Mouse (Mus musculus): ENCODE data around the gene Lsamp. TPM values are rescaled to one million over a fixed set of nuclear protein-coding genes. Genes with fewer than 3 reads are reported as not detected.

The Lsamp gene
- total RNA-seq, 4 experiments from 2014 or later: 0.17 to 0.43 (median 0.28) TPM

DNA sequence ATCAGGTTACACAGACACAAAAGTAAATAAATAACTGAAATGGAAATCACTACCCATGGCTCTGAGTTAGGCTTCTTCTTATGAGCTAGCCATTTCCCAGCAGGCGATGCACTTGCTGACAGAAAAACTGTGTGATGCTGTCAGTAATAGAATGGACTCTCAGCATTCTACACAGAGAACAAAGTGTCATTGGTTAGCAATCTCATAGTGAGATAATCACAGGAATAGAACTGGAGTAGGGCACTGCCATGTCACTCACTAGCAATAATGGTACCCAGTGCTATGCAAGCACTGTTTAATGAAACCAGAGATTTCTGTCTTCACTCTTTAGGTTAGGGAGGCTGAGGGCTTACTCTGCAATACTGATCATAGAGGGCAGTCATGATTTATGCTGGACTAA is 669.3 kb downstream of the Lsamp start:
- DNase-seq (ENCODE audit: low spot score in 2 of 2): no peak

DNA sequence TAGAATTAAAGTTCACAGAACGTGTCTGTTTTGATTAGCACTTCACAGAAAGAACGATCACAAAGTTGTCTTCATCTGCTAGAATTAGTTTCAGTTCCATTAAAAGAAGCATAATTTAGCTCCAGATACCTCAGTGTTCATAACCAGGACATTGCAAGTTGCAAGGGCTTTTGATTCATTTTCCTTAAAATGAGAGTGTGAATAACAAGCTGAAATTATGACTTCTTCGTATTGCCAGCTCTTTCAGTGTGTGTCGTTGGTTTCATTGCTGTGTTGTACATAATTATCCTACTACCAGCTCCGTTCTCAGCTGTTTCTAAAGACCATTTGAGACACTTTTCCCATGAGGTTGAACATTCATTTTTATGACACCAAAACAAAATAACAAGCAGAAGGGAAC is 672.2 kb downstream of the Lsamp start:
- no peak for DNase-seq (ENCODE audit: low spot score in 2 of 2)

DNA sequence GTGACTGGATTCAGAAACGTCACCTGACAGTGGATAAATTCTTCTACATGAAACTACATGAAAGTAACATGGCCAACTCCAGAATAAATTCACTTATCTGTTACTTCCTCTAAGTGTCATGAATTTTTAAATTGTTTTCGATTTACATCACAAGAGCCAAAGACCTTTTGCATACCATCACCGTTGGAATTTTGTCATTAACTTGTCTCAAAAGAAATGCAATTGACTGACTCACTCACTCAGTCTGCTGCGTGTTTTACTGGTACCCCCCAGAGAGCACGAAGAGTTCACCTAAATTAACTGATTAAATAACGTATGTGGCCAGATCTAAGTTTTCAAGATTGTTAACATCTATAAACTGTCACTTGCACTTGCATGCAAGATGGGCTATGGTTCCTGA is 672.7 kb downstream of the Lsamp start:
- DNase-seq (ENCODE audit: low spot score in 2 of 2): no peak

DNA sequence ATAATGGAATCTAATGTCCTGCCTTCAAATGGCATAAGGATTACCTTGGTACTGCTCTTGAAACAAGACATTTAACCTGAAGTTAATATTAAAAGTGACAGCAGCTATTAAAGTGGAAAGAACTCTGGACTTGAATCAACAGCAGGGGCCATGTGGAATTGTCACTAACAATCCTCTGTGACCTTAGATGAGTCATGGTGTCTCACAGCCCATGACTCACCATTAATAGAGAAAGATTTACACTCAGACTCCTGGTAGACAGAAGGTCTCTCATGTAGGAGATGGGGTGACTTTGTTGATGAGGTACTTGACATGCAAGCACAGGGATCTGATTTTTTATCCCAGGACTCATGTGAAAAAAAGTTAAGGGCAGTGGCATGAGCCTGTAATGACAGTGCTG is 701.4 kb downstream of the Lsamp start:
- DNase-seq (ENCODE audit: low spot score in 2 of 2): no peak

DNA sequence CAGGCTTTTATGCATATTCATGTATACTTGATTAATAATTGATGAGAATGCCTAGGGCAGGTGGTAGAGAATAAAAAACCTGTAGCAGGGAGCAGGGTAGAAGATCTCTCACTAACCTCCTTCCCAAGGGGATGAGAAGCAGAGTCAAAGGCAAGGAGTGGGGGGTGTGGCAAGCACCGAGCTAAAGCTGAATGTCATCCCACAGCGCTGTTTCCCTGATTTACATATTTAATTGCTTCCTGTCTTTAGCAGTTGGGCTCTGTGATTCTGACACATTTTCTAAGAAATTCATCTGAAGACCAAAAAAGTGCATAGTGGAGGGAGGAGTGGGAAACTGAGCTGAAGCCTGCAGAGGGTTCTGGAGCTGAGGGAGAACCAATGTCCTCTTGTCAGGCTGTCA is 708.1 kb downstream of the Lsamp start:
- no peak for DNase-seq (ENCODE audit: low spot score in 2 of 2)

DNA sequence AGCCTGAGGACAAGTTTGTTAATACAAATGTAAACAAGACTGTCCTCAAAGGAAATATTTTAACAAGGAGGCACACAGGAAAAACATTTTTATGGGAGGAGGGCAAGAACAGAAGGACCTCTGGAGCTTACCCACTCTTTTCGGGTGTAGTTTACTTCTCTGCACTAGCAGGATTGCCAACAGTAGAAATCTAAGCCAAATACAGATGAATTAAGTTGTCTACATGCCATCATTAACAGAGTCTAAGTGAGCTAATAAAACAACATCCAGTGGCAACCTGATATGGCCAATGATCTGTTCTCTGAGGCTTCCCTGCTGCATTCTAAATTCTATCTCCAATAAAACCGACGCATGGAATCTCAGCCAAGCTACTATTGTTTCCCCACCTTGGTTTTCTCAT is 713.1 kb downstream of the Lsamp start:
- DNase-seq (ENCODE audit: low spot score in 2 of 2): no peak

DNA sequence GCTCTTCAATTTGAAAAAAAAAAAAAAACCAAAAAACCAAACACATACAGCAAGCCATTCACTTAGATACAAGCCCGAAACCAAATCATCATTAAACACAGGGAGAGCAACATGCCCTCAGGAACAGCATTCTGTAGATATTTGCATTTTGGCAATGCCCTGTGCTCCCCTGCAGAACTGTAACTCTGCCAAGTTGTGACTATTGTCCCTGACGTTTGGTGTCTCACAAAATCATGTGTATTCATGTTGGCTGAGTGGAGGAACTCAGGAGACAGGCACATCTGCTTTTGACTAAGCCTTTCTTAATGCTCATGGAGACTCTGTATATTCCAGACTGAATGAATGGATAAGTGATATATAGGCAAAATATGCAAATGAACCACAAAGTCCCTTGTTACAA is 724.4 kb downstream of the Lsamp start:
- DNase-seq (ENCODE audit: low spot score in 2 of 2): no peak

DNA sequence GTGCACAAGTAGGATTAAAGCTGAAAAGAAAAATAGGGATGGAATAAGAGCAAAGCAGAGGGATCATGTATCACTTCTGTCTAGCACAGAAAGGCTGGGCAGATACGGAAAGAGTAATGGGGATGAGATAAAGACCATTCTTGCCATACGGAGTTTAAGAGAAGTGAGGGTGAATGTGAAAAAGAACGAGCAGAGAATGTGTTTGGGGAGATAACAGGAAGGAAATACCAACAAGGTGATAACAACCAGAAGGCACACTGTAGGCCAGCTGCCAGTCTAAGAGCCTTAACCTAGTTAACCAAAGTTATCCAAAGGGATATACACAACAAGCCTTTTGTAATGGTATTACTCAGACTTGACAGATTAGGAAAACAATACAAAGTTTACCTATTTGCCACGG is 725.4 kb downstream of the Lsamp start:
- DNase-seq (ENCODE audit: low spot score in 2 of 2): no peak

DNA sequence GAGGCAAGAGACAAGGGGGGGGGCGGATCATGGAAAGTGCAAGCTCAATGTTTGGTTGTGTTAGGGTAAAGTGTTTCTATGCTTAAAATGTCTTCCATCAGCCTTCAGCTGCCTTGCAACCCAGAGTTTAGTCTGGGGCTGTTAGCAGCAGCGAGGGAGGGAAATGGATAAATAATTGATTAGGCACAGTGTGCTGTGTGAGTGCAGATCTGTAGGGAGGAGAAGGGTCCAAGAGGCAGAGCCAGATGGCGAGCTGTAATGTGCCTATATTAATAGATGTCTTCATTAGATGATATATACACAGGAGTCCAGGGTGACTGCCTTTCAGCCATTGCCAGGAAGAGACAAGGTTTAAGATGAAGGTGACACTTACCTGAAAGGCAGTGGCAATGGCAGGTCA is 725.9 kb downstream of the Lsamp start:
- no peak for DNase-seq (ENCODE audit: low spot score in 2 of 2)

DNA sequence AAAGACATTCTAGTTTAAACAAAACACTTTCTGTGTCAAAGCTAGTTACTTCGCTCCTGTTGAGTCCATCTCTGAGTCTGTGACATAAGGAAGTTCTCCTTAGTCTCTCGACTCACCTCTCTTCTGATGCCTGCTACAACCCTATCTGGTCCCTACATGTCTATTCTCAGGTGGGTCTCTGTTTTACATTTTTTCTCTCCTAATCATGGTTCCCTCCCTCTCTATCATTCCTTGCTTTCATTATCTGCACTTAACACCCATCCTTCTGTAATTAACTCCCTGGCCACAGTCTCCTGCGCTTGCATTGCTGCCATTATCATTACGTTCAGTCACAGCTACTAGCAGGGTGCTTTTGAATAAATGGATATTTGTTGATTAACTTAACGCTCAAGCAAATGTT is 726.3 kb downstream of the Lsamp start:
- DNase-seq (ENCODE audit: low spot score in 2 of 2): no peak

DNA sequence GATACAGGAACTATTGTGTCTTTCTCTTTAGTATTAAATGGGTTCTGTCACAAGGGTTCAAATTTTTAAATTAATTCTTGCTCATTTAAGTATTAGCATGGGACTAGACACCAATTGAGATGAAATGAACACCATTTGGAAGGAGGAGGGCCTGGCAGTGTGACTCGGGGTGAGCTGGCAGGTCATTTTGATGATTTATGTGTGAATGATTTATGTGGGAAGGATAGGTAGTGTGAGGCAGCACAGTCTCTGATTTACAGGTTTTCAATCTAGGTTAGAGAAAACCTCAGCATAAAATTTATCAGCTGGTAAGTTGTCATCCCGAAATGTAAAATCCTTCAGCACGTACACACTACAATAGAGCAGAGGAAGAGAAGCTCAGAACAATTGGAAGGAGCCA is 729.6 kb downstream of the Lsamp start:
- DNase-seq (ENCODE audit: low spot score in 2 of 2): no peak

DNA sequence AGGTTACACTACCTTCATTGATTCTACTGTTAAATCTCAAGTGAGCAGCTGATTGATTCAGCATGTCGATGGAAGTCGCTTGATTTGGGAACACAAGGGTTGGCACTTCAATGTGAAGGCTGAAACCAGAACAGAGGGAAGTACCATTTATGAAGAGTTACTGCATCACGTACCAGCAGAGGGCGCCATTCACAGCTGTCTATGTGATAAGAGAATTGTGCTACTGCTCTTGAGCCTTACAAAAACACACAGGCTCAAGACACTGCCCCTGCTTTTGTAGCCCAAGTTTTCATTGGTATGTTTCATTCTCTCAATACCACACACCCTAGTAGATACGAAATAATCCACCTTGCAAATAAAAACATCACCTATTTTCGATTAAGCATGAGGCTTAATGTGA is 754.9 kb downstream of the Lsamp start:
- DNase-seq (ENCODE audit: low spot score in 2 of 2): peak in 1 of 2 experiments; percentile 6

DNA sequence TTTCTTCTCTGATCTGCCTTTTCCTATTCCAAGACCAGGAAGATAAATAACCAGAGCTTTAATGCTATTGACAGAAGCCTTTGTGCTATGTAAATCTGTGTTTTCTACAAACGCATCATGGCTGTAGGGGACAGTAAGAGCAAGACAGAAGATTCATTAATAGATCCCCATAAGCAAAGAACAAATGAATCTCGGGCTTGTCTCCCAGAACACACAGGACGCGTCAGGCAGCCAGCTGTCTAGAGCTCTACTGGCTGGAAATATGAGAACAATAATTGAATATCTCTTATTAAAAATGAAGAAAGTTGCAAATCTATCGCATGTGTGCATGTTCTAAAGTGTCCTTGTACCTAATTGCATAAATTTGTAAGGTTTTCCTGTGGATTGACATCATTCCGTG is 755.6 kb downstream of the Lsamp start:
- DNase-seq (ENCODE audit: low spot score in 2 of 2): no peak

DNA sequence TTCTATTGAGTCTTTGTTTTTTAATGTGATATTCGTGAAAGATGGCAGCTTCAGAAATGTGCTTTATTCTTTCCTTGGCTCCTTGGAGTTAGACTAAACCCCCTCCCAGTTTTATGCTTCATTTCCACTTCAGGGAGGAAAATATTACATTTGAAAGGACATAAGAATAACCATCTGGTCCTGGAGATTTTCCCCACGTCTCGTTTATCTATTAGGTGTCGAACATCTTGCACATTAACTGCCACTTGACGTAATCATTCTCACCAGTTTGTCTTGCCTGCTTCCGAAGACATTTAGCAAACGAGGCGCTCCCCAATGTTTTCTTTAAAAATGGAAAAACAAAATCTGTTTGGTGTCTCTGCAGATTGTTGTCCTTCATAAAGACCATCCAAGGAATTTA is 756.1 kb downstream of the Lsamp start:
- no peak for DNase-seq (ENCODE audit: low spot score in 2 of 2)

DNA sequence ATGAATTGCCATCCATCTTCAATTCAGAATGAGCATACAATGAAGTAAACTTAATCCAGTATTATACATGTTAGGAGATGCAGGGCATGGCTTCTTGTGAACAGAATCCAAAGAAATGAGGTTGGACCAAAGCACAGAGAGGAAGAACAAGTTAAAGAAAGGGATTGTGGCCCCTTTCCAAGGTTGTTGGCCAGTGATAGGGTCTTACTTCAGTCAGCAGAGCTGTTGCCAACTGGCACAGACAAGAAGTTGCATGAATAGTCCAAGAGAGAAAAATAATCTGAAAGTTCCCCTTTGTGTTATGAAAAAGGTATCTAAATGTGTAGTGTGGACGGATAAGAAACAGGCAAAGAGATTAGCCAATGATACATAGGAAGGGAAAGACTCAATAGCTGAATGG is 843.0 kb downstream of the Lsamp start:
- DNase-seq (ENCODE audit: low spot score in 2 of 2): no peak

DNA sequence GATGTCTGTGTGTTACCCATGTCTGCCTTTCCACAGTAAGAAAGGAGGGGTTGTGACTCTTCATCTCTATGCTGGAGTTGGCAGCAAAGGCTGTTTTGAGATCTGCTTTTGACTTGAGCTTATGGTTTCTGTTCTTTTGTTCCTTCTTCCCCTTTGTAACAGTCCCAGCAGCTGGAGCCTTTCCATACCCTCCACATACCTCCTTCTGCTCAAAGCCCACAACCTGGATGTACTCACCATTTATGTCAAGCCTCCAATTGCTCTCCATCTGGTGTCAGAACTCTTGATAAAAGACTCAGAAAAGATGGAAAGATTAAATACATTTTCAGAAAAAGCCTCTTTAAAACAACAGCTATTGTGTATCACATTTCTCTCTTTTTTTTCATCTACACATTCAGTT is 847.4 kb downstream of the Lsamp start:
- DNase-seq (ENCODE audit: low spot score in 2 of 2): no peak

DNA sequence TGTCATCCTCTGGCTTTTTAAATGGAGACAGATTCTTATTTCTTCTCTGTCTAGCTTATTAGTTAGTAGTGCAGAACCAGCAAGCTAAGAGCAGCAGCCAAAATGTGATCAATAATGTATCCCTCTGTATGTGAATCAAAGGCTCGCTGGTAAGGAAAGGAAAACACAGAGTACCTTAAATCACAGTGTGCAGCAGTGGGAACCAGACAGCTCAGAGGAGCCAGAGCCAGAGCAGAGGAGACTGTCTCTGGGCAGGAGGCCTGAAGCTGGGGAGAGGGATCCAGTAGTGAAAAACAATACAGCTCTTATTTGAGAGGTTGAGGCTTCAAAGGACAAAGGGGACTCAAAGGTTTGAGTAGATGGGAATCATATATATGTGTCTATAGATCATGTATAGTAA is 857.6 kb downstream of the Lsamp start:
- no peak for DNase-seq (ENCODE audit: low spot score in 2 of 2)

DNA sequence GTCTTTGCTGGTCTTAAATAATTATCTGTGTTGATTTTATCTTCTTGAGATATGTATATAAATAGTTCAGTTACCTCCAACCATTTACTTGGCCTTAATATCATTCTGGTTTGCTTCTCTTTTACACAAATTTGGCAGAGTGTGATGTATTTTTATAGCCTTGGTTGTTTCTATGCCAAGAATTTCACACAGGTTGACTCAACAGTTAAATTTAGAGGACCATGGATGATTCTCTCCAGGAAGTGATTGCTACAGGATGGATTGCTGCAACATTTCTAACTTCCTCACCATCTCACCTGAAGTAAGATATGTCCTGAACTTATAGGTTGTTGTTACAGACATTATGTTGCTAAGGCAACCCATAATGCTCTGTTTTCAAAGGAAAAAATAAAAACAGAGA is 882.6 kb downstream of the Lsamp start:
- no peak for DNase-seq (ENCODE audit: low spot score in 2 of 2)

DNA sequence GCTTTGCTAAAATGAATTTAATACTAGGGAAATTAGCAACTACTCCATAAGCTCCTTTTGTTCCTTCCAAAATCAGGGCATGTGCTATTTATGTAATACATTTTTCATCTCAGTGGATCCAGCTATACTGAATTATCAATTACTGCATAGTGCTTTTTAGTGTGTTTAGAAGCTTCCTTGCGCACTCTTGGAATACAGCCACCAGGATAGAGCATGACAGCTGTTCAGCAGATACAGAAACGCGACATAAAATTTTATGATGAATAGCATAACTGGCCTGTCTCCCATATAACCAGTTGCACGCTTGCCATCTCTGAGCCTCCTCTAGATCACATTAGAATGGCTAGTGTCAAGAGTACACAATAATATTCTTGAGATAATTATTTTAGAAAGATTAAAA is 894.1 kb downstream of the Lsamp start:
- no peak for DNase-seq (ENCODE audit: low spot score in 2 of 2)

DNA sequence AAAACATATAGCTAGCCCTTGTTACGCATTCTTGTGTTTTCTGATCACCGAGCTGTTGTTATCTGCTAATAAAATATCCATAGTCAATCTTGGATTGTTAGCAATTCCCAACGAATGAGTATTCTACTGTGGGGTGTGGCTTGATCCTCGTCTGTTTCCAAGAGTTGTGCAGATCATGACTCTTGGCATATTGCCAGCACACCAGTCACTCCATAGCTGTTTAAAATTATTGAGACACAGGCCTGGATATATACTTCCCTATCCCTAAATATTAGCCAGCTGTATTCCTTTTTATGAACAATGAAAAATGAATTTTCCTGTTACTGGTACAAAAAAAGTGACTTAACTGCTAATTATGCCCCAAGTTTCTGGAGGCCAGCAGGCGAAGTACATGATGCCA is 897.8 kb downstream of the Lsamp start:
- DNase-seq (ENCODE audit: low spot score in 2 of 2): no peak

DNA sequence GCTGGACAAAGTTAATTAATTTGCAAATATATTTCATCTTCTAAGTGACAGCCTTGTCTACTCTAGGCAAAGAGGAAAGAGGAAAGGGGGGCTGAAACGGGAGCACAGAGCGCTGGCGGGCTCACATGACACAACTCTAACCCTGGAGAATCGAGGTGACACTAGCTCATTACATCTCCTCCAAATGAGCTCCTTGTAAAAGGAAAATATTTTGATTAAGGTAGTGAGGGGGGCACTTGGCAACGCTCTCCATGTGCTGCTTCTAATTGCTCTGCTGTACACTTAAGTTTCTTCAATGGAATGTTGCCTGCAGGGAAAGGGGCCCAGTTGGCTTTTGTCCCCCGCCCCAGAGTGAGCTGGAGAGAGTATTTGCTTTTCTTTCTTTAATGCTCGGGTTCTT is 907.2 kb downstream of the Lsamp start:
- DNase-seq (ENCODE audit: low spot score in 2 of 2): no peak

DNA sequence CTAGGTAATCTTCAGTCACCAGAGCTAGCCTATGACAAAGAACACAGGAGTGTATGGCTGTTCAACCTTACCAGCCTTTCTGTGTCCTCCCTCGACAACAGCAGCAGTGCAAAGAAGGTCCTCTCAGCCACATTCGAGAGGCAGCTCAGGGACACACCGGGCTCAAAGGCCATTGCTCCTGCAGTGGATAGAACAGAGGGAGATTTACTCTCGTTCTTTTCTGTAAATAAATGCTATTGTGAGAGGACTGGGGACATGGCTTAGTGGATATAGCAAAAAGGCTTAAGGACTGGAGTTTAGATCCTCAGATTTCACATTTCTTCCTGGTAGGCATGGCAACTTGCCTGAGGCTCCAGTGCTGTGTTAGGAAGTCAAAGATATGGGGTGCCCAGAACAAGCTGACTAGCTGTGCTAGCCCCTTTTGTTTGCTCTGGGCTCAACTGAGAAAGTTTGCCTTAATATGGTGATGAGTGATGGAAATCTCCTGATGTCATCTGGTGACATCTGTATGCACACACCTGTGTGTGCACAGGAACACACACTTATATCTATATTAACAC is 913.7 kb downstream of the Lsamp start:
- no peak for DNase-seq (ENCODE audit: low spot score in 2 of 2)

DNA sequence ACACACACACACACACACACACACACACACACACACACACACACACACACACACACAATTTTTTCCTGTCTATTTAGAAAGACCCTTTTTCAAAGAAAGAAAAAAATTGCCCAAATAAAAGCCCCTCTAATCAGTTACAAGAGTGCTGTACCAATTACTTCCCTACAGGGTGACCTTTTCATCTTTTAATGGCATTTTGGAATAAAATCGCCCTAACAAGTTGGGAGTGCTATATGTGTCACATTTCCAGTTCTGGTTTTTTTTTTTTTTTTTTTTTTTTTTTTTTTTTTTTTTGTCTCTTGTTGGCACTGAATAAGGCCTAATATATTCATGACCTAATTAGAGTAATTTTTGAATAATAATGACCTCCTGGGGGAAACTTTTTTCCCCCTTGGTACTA is 923.7 kb downstream of the Lsamp start:
- no peak for DNase-seq (ENCODE audit: low spot score in 2 of 2)

DNA sequence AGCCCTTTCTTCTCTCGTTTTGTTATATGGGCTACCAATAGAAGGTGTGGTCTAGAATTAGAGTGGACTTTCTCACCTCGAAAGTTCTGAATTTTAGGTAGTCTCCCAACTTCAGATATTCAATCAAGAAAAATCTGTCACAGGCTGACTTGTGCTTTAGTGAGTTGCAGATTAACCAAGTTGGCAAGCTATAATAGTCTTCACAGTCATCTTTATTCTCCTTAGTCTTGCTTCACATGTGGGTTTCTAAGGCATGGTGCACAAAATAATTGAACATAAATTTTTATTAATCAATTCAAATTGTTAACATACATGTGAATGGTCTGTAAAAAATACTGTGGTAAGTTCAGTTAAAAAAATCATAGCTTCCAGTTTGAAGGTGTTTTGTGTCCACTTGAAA is 930.0 kb downstream of the Lsamp start:
- DNase-seq (ENCODE audit: low spot score in 2 of 2): no peak

All from gastrocnemius, adult 8-10 months (tissue).